9 mouse cellular contexts compared by ENCODE assay signal in the genomic region with DNA sequence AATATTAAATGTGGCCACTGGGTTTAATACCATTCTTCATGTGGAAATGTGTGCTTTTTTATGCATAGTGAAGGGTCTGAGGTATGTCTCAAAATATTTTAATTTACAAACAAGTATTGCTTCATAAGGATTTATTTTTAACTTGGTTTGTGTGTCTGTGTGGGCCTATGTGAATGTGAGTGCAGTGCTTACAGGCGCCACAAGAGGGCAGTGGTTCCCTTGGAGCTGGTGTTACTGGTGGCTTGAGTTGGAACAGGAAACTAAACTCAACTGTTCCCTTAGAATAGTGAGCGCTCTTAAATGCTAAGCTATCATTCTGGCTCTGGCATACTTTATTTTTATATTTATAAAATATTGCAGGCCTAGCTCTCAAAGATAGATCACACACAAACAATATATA. TPM values are rescaled to one million over a fixed set of nuclear protein-coding genes. Genes with fewer than 3 reads are reported as not detected.
DNase-seq lines count a peak whose midpoint lies in the region; ATAC-seq and TF ChIP-seq lines count a peak whose summit lies in the region.
"Had no signal": no experiment of that assay in that cellular context is flagged by ENCODE, and none has a peak within 500 bp of the region (broad histone marks: within the 10 kb centered on the region; RNA-seq: fewer than 3 reads in every experiment).

No protein-coding gene starts in this region.

- H3K27ac ChIP-seq in heart, adult 2 months, result no peak overlapping the region
- H3K27ac ChIP-seq in heart, embryonic 10.5 days, result no peak overlapping the region
- H3K27ac ChIP-seq in midbrain, embryonic 14.5 days (replicated peaks; ENCODE audit: low read depth, low read length), result no peak overlapping the region
- no peak overlapping the region for H3K27ac ChIP-seq in midbrain, embryonic 13.5 days
- no peak overlapping the region for H3K27ac ChIP-seq in bone marrow macrophage, adult 2 months (ENCODE audit: insufficient read depth, low read depth, low read length)

- intact Hi-C loops in heart, adult 2 months (cut with DNase I), result loop anchor here (5.0 kb wide), 1 partner anchor 256 kb away; no protein-coding TSS in a partner anchor
- intact Hi-C loops in left cerebral cortex, postnatal 4 days (cut with DNase I), result no loop called here

- DNase-seq in heart, adult 2 months, result no peak
- no peak for DNase-seq in heart, embryonic 10.5 days (ENCODE audit: low spot score)
- DNase-seq in midbrain, embryonic 14.5 days, result peak; percentile 65
- peak; percentile 48 for DNase-seq in left cerebral cortex, postnatal 4 days

- H3K4me2 ChIP-seq in midbrain, embryonic 14.5 days (ENCODE audit: low read length), result no peak overlapping the region
- no peak overlapping the region for H3K4me2 ChIP-seq in midbrain, embryonic 13.5 days (replicated peaks)

- no peak overlapping the region for H3K9ac ChIP-seq in heart, adult 2 months (ENCODE audit: low read depth, low read length)
- H3K9ac ChIP-seq in midbrain, embryonic 14.5 days (replicated peaks; ENCODE audit: low read length), result no peak overlapping the region
- H3K9ac ChIP-seq in midbrain, embryonic 13.5 days (replicated peaks), result no peak overlapping the region

- H3K36me3 ChIP-seq in heart, adult 2 months (ENCODE audit: control insufficient read depth, insufficient read depth, low read length), result no peaks in the 10 kb centered on the region
- no peaks in the 10 kb centered on the region for H3K36me3 ChIP-seq in heart, embryonic 10.5 days
- no peaks in the 10 kb centered on the region for H3K36me3 ChIP-seq in midbrain, embryonic 14.5 days (ENCODE audit: control insufficient read depth, insufficient read depth, low read length)
- H3K36me3 ChIP-seq in midbrain, embryonic 13.5 days, result no peaks in the 10 kb centered on the region

- no peaks in the 10 kb centered on the region for H3K27me3 ChIP-seq in heart, adult 2 months (ENCODE audit: control insufficient read depth, insufficient read depth, low read length)
- H3K27me3 ChIP-seq in heart, embryonic 10.5 days (ENCODE audit: insufficient read depth, poor library complexity, severe bottlenecking), result peaks cover 15% of the 10 kb centered on the region
- H3K27me3 ChIP-seq in midbrain, embryonic 14.5 days (ENCODE audit: control insufficient read depth, insufficient read depth, low read length), result no peaks in the 10 kb centered on the region
- H3K27me3 ChIP-seq in midbrain, embryonic 13.5 days, result peaks cover 15% of the 10 kb centered on the region

- H3K4me1 ChIP-seq in heart, adult 2 months (ENCODE audit: control insufficient read depth, insufficient read depth, low read length), result no peaks in the 10 kb centered on the region
- no peaks in the 10 kb centered on the region for H3K4me1 ChIP-seq in heart, embryonic 10.5 days
- H3K4me1 ChIP-seq in midbrain, embryonic 14.5 days (ENCODE audit: control insufficient read depth, insufficient read depth, low read length), result no peaks in the 10 kb centered on the region
- no peaks in the 10 kb centered on the region for H3K4me1 ChIP-seq in midbrain, embryonic 13.5 days (replicated peaks)
- H3K4me1 ChIP-seq in bone marrow macrophage, adult 2 months (ENCODE audit: control insufficient read depth, insufficient read depth, low read length), result no peaks in the 10 kb centered on the region

- WGBS in heart, adult 2 months, result 48% methylated on average over 2 of the region's 2 CpGs
- WGBS in heart, embryonic 10.5 days, result 44% methylated on average over 2 of the region's 2 CpGs
- 50% methylated on average over 2 of the region's 2 CpGs for WGBS in midbrain, embryonic 14.5 days
- WGBS in midbrain, embryonic 13.5 days, result 53% methylated on average over 2 of the region's 2 CpGs

- H3K4me3 ChIP-seq in heart, adult 2 months, result no peak overlapping the region
- no peak overlapping the region for H3K4me3 ChIP-seq in heart, embryonic 10.5 days
- H3K4me3 ChIP-seq in midbrain, embryonic 14.5 days (replicated peaks; ENCODE audit: low read depth, low read length), result no peak overlapping the region
- H3K4me3 ChIP-seq in midbrain, embryonic 13.5 days (replicated peaks), result no peak overlapping the region
- no peak overlapping the region for H3K4me3 ChIP-seq in bone marrow macrophage, adult 2 months (ENCODE audit: insufficient read depth, low read length)

- H3K79me2 ChIP-seq in heart, adult 2 months (replicated peaks; ENCODE audit: control insufficient read depth, insufficient read depth, low read length), result no peaks in the 10 kb centered on the region

- no peaks in the 10 kb centered on the region for H3K9me3 ChIP-seq in heart, embryonic 10.5 days
- no peaks in the 10 kb centered on the region for H3K9me3 ChIP-seq in midbrain, embryonic 14.5 days (ENCODE audit: control insufficient read depth, low read length)
- H3K9me3 ChIP-seq in midbrain, embryonic 13.5 days, result no peaks in the 10 kb centered on the region

- no peak for TF ChIP-seq POLR2A in heart, adult 2 months (IDR thresholded peaks at IDR 0.05; ENCODE audit: insufficient read depth, low read depth, low read length)
- no peak for TF ChIP-seq POLR2A in bone marrow macrophage, adult 2 months (IDR thresholded peaks at IDR 0.05; ENCODE audit: borderline replicate concordance, low read depth, low read length)

- peak; percentile 72 for TF ChIP-seq CTCF in heart, adult 2 months (IDR thresholded peaks at IDR 0.05)
- peak; percentile 67 for TF ChIP-seq CTCF in bone marrow macrophage, adult 2 months (IDR thresholded peaks at IDR 0.05; ENCODE audit: low read depth, low read length)

- ATAC-seq in midbrain, embryonic 14.5 days (ENCODE audit: low FRiP score, low TSS enrichment), result no peak
- ATAC-seq in midbrain, embryonic 13.5 days, result no peak
- ATAC-seq in erythroblast, adult 5-6 weeks (replicated peaks; ENCODE audit: low FRiP score, poor library complexity, severe bottlenecking), result no peak
- ATAC-seq in megakaryocyte-erythroid progenitor cell, adult 5-6 weeks (replicated peaks; ENCODE audit: low FRiP score, low TSS enrichment, poor library complexity, severe bottlenecking), result no peak

- no peak for TF ChIP-seq EP300 in heart, adult 2 months (IDR thresholded peaks at IDR 0.05; ENCODE audit: insufficient read depth, low read depth, low read length)

RNA-seq across cellular contexts. Expression of gene Pcdh15, which starts 6.8 kb away (rescaled TPM):
- total RNA-seq in heart, adult 2 months (2021), result under 1 TPM; 0.61 to 0.89 TPM
- polyA plus RNA-seq in heart, adult 2 months (2012; rRNA removed), result 0.44 and 0.68 TPM in 2 replicates
- polyA plus RNA-seq in heart, embryonic 10.5 days (2016; fragmentation: Nextera tagmentation; extraction: Ambion mirVana), result 0.06 and 0.78 TPM in 2 replicates
- polyA plus RNA-seq in midbrain, embryonic 14.5 days (2014; fragmentation: Nextera tagmentation; extraction: Ambion mirVana), result 10.4 and 11.2 TPM in 2 replicates
- 5.8 and 5.9 TPM in 2 replicates for polyA plus RNA-seq in midbrain, embryonic 13.5 days (2015; fragmentation: Nextera tagmentation; extraction: Ambion mirVana)
- not detected in 2 replicates for polyA plus RNA-seq in bone marrow macrophage, adult 2 months (2012; ENCODE audit: insufficient read depth, insufficient read length, missing spikeins)
- total RNA-seq in left cerebral cortex, postnatal 4 days (2021), result 10 to 100 TPM; 40.5 to 43.8 TPM
- total RNA-seq in erythroblast, adult 5-6 weeks (2015; ENCODE audit: low replicate concordance), result not detected in 2 replicates
- total RNA-seq in erythroblast, adult 5-6 weeks (2017; ENCODE audit: low replicate concordance), result 3.0 TPM in 1 of 2 replicates, not detected in the other
- not detected in 2 replicates for total RNA-seq in megakaryocyte-erythroid progenitor cell, adult 5-6 weeks (2014; fragmentation: Nextera tagmentation)
- total RNA-seq in megakaryocyte-erythroid progenitor cell, adult 5-6 weeks (2017), result not detected in 2 replicates
- total RNA-seq: hematopoietic stem cell, adult 5-6 weeks had no signal

Comparison
In these comparisons a context has a peak if more than half of its experiments do, and no peak if none do; other contexts are left out.
1. DNase-seq: peak in midbrain, embryonic 14.5 days (single experiment) and left cerebral cortex, postnatal 4 days (single experiment); none in heart, adult 2 months (0 of 2) and heart, embryonic 10.5 days (single experiment).